ENCODE assay signal across 18 mouse cellular contexts in the genomic region with DNA sequence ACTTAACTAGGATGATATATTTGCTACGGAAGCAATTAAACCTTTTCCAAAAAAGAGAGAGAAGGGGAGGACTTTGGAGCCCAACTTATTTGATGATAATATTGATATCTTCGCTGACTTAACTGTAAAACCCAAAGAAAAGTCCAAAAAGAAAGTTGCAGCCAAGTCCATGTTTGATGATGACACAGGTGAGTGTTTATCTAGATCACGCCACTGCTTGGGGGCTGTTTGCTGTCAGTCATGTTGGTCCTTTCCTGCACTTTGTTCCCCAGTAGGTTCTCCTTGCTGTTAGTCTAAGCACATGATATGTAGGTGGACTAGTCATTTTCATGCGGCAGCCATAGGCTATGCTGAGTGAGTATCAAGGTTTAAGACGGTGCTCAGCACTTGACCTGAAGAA.
"Had no signal": no experiment of that assay in that cellular context is flagged by ENCODE, and none has a peak within 500 bp of the region (broad histone marks: within the 10 kb centered on the region; RNA-seq: fewer than 3 reads in every experiment).

No protein-coding gene starts in this region.

- DNase-seq: lung, adult 18-20 months; lung, embryonic 14.5 days; lung, postnatal 10 days; lung, postnatal 4 days; midbrain, embryonic 14.5 days; retina, postnatal 1 day; right cerebral cortex, postnatal 25 days; right cerebral cortex, postnatal 4 days; spleen, adult 18-20 months; thymus, adult 18-20 months; thymus, postnatal 14 days; thymus, postnatal 36 days had no signal

- H3K4me3 ChIP-seq: midbrain, embryonic 10.5 days; midbrain, embryonic 12.5 days; myocyte; neural tube, embryonic 13.5 days; neural tube, embryonic 15.5 days had no signal

- H3K27me3 ChIP-seq: midbrain, embryonic 12.5 days; neural tube, embryonic 13.5 days; neural tube, embryonic 15.5 days had no signal

- H3K4me2 ChIP-seq: lung, embryonic 14.5 days; midbrain, embryonic 12.5 days; neural tube, embryonic 13.5 days; neural tube, embryonic 15.5 days had no signal

- ATAC-seq: midbrain, embryonic 16.5 days had no signal

- H3K9ac ChIP-seq: lung, embryonic 14.5 days; neural tube, embryonic 13.5 days; neural tube, embryonic 15.5 days had no signal

- H3K9me3 ChIP-seq: midbrain, embryonic 10.5 days; midbrain, embryonic 12.5 days; neural tube, embryonic 13.5 days; neural tube, embryonic 15.5 days had no signal

- H3K27ac ChIP-seq: midbrain, embryonic 10.5 days; midbrain, embryonic 12.5 days; neural tube, embryonic 13.5 days; neural tube, embryonic 15.5 days had no signal
